Mouse (Mus musculus) spleen, adult 2 months (tissue): ENCODE data around the gene Lrrc4c. TPM values are rescaled to one million over a fixed set of nuclear protein-coding genes. Genes with fewer than 3 reads are reported as not detected.

Experiments used
- DNase-seq, 2 experiments: peaks; one replicate each; pipeline versions ENCODE4 v3.0.0 to v3.0.0-alpha.2; 2012 to 2021; ENCODE audit warnings: low spot score in 2 of 2, low read depth in 1 of 2
- H3K27ac ChIP-seq: fragments of 200-500 bp; 2 replicates; pipeline ENCODE4 v1.5.1; 2012; ENCODE audit warnings: low read length, inconsistent platforms; ENCODE audit not compliant: insufficient read depth
- H3K27me3 ChIP-seq: fragments of 200-500 bp; 2 replicates; pipeline ENCODE4 v1.6.1; 2012; ENCODE audit warnings: mild to moderate bottlenecking, moderate library complexity, low read length, inconsistent platforms; ENCODE audit not compliant: control insufficient read depth, insufficient read depth
- H3K36me3 ChIP-seq: fragments of 200-500 bp; 2 replicates; pipeline ENCODE4 v1.6.1; 2012; ENCODE audit warnings: mild to moderate bottlenecking, low read length, inconsistent platforms; ENCODE audit not compliant: control insufficient read depth, insufficient read depth
- H3K4me1 ChIP-seq: fragments of 200-500 bp; 2 replicates; pipeline ENCODE4 v1.6.1; 2011; ENCODE audit warnings: inconsistent platforms; ENCODE audit not compliant: control insufficient read depth, insufficient read depth, insufficient read length
- H3K4me3 ChIP-seq: fragments of 200-500 bp; 2 replicates; pipeline ENCODE4 v1.5.1; 2011; ENCODE audit warnings: mild to moderate bottlenecking, inconsistent platforms; ENCODE audit not compliant: insufficient read depth, insufficient read length; ENCODE audit errors: extremely low read depth
- CTCF ChIP-seq: fragments of 200-500 bp; IDR thresholded peaks from 2 replicates; pipeline ENCODE4 v1.5.1; 2011; ENCODE audit warnings: mild to moderate bottlenecking, inconsistent platforms; ENCODE audit not compliant: insufficient read depth, insufficient read length, insufficient replicate concordance; ENCODE audit errors: extremely low read depth
- POLR2A ChIP-seq: fragments of 200-500 bp; IDR thresholded peaks from 2 replicates; pipeline ENCODE4 v1.6.1; 2011; ENCODE audit warnings: low read depth, low read length, inconsistent platforms
- WGBS: fragments of 180-500 bp; shearing (Covaris S2); methylation state at CpG from one replicate; pipeline ENCODE4 v1.1.7; 2018; 5-methylcytosine and 5-hydroxymethylcytosine counted together
- polyA plus RNA-seq: library from polyadenylated mRNA; depleted of rRNA; stranded (reverse); fragments of >200 nt; gene quantifications from 2 replicates; pipeline ENCODE4 v1.2.3, GENCODE M21; 2012

Lrrc4c gene
- polyA plus RNA-seq, 1 experiment = 0.43 TPM

DNA sequence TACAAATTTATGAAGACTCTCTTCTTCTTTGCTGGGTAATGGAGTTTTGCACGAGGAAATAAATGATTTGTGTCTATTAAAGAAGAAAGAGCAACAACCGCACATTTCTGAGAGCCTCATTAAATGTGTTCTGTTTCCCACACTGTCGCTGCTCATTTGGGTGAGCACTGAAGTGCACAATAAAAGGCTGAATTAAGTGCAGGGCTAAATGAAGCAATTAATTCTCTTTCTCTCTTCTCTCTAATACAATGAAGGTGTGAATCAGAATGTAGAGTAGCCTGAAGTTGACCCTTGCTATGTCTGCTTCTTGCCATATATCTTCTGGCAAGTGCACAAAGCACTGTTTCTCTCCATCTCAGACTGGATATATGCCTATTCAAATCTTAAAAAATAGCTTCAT is 1073.5 kb downstream of the Lrrc4c start:
- Histone ChIP-seq H3K27me3 (no peaks in the 10 kb centered on the region), H3K4me1 (no peaks in the 10 kb centered on the region), H3K4me3 (no peak overlapping the region), H3K27ac (no peak overlapping the region), H3K36me3 (no peaks in the 10 kb centered on the region)
- WGBS = 73% methylated on average over 3 of the region's 3 CpGs
- no peak for DNase-seq
- TF ChIP-seq CTCF = no peak
- no peak for TF ChIP-seq POLR2A

GRCm38 (mm10) chr2:97391876-97392275 is 1073.9 kb downstream of the Lrrc4c start:
- H3K27me3 ChIP-seq = no peaks in the 10 kb centered on the region
- H3K4me3 ChIP-seq = no peak overlapping the region
- no peaks in the 10 kb centered on the region for H3K36me3 ChIP-seq
- no peak overlapping the region for H3K27ac ChIP-seq
- TF ChIP-seq CTCF (no peak), POLR2A (no peak)
- no peaks in the 10 kb centered on the region for H3K4me1 ChIP-seq
- no peak for DNase-seq
- WGBS = 76% methylated on average over 2 of the region's 2 CpGs

DNA sequence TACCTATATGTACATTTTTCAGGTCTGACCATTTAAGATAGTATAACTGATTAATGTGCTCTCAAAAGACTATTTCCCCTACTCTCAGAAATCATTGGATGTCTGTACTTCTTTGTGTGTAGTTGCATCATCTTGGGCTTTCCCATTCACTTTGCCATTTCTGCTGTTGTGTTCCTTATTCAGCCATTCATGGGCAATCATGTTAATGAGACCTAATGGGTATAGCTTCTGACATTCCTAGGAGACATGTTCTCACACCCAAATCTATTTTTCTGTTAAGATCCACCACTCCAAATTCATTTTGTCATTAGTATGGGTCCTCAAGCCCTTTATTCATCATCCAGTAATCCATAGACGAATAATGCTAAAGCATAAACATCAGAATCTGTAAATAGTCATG is 1095.1 kb downstream of the Lrrc4c start:
- Histone ChIP-seq H3K4me1 (no peaks in the 10 kb centered on the region), H3K4me3 (no peak overlapping the region), H3K36me3 (no peaks in the 10 kb centered on the region), H3K27ac (no peak overlapping the region), H3K27me3 (no peaks in the 10 kb centered on the region)
- no peak for TF ChIP-seq POLR2A
- no peak for TF ChIP-seq CTCF
- no peak for DNase-seq
- WGBS = 66% methylated on average over 1 of the region's 1 CpGs

- no peak overlapping the region for H3K4me3 ChIP-seq
- no peak overlapping the region for H3K27ac ChIP-seq
- H3K36me3 ChIP-seq = no peaks in the 10 kb centered on the region
- TF ChIP-seq POLR2A = no peak
- TF ChIP-seq CTCF = no peak
- 80% methylated on average over 8 of the region's 8 CpGs for WGBS
- H3K4me1 ChIP-seq = no peaks in the 10 kb centered on the region
- no peaks in the 10 kb centered on the region for H3K27me3 ChIP-seq
- DNase-seq = no peak
Measured at GRCm38 (mm10) chr2:97414416-97415362, 1096.7 kb downstream of the Lrrc4c start.

- no peaks in the 10 kb centered on the region for H3K4me1 ChIP-seq
- no peak overlapping the region for H3K27ac ChIP-seq
- H3K4me3 ChIP-seq = no peak overlapping the region
- H3K27me3 ChIP-seq = no peaks in the 10 kb centered on the region
- WGBS = 90% methylated on average over 1 of the region's 1 CpGs
- no peak for DNase-seq
- H3K36me3 ChIP-seq = no peaks in the 10 kb centered on the region
- no peak for TF ChIP-seq POLR2A
- no peak for TF ChIP-seq CTCF
Measured at GRCm38 (mm10) chr2:97434140-97434539, 1116.2 kb downstream of the Lrrc4c start.

- H3K36me3 ChIP-seq = no peaks in the 10 kb centered on the region
- H3K4me1 ChIP-seq = no peaks in the 10 kb centered on the region
- WGBS = 96% methylated on average over 2 of the region's 2 CpGs
- no peak overlapping the region for H3K4me3 ChIP-seq
- H3K27ac ChIP-seq = no peak overlapping the region
- no peak for DNase-seq
- no peaks in the 10 kb centered on the region for H3K27me3 ChIP-seq
- TF ChIP-seq CTCF (no peak), POLR2A (no peak)
Measured at GRCm38 (mm10) chr2:97435616-97436015, 1117.6 kb downstream of the Lrrc4c start.

DNA sequence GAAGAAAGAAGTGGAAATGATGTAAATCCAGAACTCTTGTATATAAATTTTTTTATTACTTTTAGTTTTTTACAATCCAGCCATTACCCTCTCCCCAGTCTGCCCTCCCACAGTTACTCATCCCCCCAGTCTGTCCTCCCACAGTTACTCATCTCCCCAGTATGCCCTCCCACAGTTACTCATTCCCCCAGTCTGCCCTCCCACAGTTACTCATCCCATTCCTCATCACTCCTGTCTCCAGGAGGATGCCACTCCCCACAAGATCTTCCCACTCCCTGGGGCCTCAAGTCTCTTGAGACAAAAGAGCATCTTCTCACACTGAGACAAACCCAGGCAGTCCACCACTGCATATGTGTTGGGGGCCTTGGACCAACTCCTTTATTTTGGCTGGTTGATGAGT is 1119.8 kb downstream of the Lrrc4c start:
- Histone ChIP-seq H3K27me3 (no peaks in the 10 kb centered on the region), H3K27ac (no peak overlapping the region), H3K4me1 (no peaks in the 10 kb centered on the region), H3K4me3 (no peak overlapping the region), H3K36me3 (no peaks in the 10 kb centered on the region)
- TF ChIP-seq CTCF (no peak), POLR2A (no peak)
- DNase-seq = no peak
